Mouse (Mus musculus) bone marrow macrophage, adult 2 months (primary cell): ENCODE results near the gene Cr2. TPM values are rescaled to one million over a fixed set of nuclear protein-coding genes. Genes with fewer than 3 reads are reported as not detected.
"Not testable (repeated sequence)": the region's sequence is repeated elsewhere in the genome, so short reads cannot be mapped to it uniquely, and the experiment has no call there.

ENCODE experiments used
- H3K27ac ChIP-seq: 2 replicates; pipeline ENCODE4 v1.5.1; 2012; ENCODE audit warnings: low read depth, low read length; ENCODE audit not compliant: insufficient read depth
- H3K4me1 ChIP-seq: 2 replicates; pipeline ENCODE4 v1.6.1; 2012; ENCODE audit warnings: low read length; ENCODE audit not compliant: control insufficient read depth, insufficient read depth
- H3K4me3 ChIP-seq: 2 replicates; pipeline ENCODE4 v1.5.1; 2012; ENCODE audit warnings: mild to moderate bottlenecking, low read length, moderate library complexity; ENCODE audit not compliant: insufficient read depth
- CTCF ChIP-seq: IDR thresholded peaks from 2 replicates; pipeline ENCODE4 v1.5.1; 2012; ENCODE audit warnings: low read depth, mild to moderate bottlenecking, low read length, moderate library complexity
- POLR2A ChIP-seq: IDR thresholded peaks from 2 replicates; pipeline ENCODE4 v1.6.1; 2012; ENCODE audit warnings: mild to moderate bottlenecking, low read depth, low read length, borderline replicate concordance
- polyA plus RNA-seq: library from polyadenylated mRNA; stranded (reverse); fragments of >200 nt; gene quantifications from 2 replicates; pipeline ENCODE4 v1.2.4, GENCODE M21; 2012; ENCODE audit not compliant: missing spikeins, insufficient read depth, insufficient read length

Gene Cr2
- polyA plus RNA-seq: not detected in 2 replicates

- H3K4me1 ChIP-seq: no peaks in the 10 kb centered on the region
- no peak for TF ChIP-seq POLR2A
- TF ChIP-seq CTCF: peak; percentile 5; the same call in 1 of the 2 replicates
- peak within 1 kb of the TSS; percentile 23 for H3K4me3 ChIP-seq
- H3K27ac ChIP-seq: no peak within 1 kb of the TSS
These were observed at the start of gene Cr2 for GRCm38 (mm10) chr1:195175980-195176931. TSS of gene Cr2 (minus strand) at chr1:195176716.

GRCm38 (mm10) chr1:195221781-195222180 lies 45.3 kb upstream of the Cr2 start:
- no peak overlapping the region for H3K4me3 ChIP-seq
- H3K4me1 ChIP-seq: no peaks in the 10 kb centered on the region
- TF ChIP-seq CTCF (no peak), POLR2A (no peak)
- H3K27ac ChIP-seq: no peak overlapping the region

- not testable (repeated sequence) for H3K4me1 ChIP-seq, H3K4me3 ChIP-seq, H3K27ac ChIP-seq
These were observed 36.3 kb upstream of the Cr2 start for GRCm38 (mm10) chr1:195212851-195213250.

- H3K4me3 ChIP-seq: no peak overlapping the region
- no peak overlapping the region for H3K27ac ChIP-seq
- TF ChIP-seq CTCF (no peak), POLR2A (no peak)
- H3K4me1 ChIP-seq: peaks cover 2% of the 10 kb centered on the region; the same call in 1 of the 2 replicates
These were observed 8.2 kb upstream of the Cr2 start for GRCm38 (mm10) chr1:195184746-195185145.

GRCm38 (mm10) chr1:195164996-195165755 lies 11.3 kb downstream of the Cr2 start:
- Histone ChIP-seq H3K4me1 (0 out of 2 replicates have a peak, but pooled peaks cover 2% of the 10 kb centered on the region), H3K27ac (no peak overlapping the region), H3K4me3 (no peak overlapping the region)
- TF ChIP-seq CTCF: no peak
- TF ChIP-seq POLR2A: no peak

GRCm38 (mm10) chr1:195132070-195132469 lies 44.4 kb downstream of the Cr2 start:
- peak overlapping the region; percentile 3; the same call in 1 of the 2 replicates for H3K4me3 ChIP-seq
- H3K27ac ChIP-seq: no peak overlapping the region
- TF ChIP-seq POLR2A: no peak
- TF ChIP-seq CTCF: no peak
- 0 out of 2 replicates have a peak, but pooled peaks cover 4% of the 10 kb centered on the region for H3K4me1 ChIP-seq

GRCm38 (mm10) chr1:195131675-195132015 lies 44.9 kb downstream of the Cr2 start:
- H3K4me1 ChIP-seq: 0 out of 2 replicates have a peak, but pooled peaks cover 4% of the 10 kb centered on the region
- TF ChIP-seq POLR2A (no peak), CTCF (no peak)
- peak overlapping the region; percentile 79 for H3K4me3 ChIP-seq
- peak overlapping the region; percentile 93 for H3K27ac ChIP-seq

- peak within 1 kb of the TSS; percentile 79 for H3K4me3 ChIP-seq
- H3K4me1 ChIP-seq: 0 out of 2 replicates have a peak, but pooled peaks cover 4% of the 10 kb centered on the region
- peak within 1 kb of the TSS; percentile 93 for H3K27ac ChIP-seq
- TF ChIP-seq CTCF (no peak; the same call in 1 of the 2 replicates), POLR2A (no peak)
These were observed 45.4 kb downstream of the Cr2 start, which contains the start of gene Cr1l for GRCm38 (mm10) chr1:195130953-195131674. TSS of gene Cr1l (minus strand) at chr1:195131586.

- Histone ChIP-seq H3K27ac (no peak overlapping the region), H3K4me3 (peak overlapping the region; percentile 79), H3K4me1 (0 out of 2 replicates have a peak, but pooled peaks cover 4% of the 10 kb centered on the region)
- no peak for TF ChIP-seq POLR2A
- no peak for TF ChIP-seq CTCF
These were observed 46.0 kb downstream of the Cr2 start for GRCm38 (mm10) chr1:195130479-195130878.
